Mouse (Mus musculus) small intestine, adult 2 months (tissue): ENCODE measurements around the gene Def8. TPM values are rescaled to one million over a fixed set of nuclear protein-coding genes. Genes with fewer than 3 reads are reported as not detected.

Source experiments
- H3K27ac ChIP-seq: fragments of 200-500 bp; 2 replicates; pipeline ENCODE4 v1.5.1; 2012; ENCODE audit warnings: low read depth, low read length, control low read depth, inconsistent platforms; ENCODE audit not compliant: insufficient read depth
- H3K27me3 ChIP-seq: fragments of 200-500 bp; 2 replicates; pipeline ENCODE4 v1.6.1; 2012; ENCODE audit warnings: mild to moderate bottlenecking, moderate library complexity, low read length, inconsistent platforms; ENCODE audit not compliant: control insufficient read depth, insufficient read depth
- H3K36me3 ChIP-seq: fragments of 200-500 bp; 2 replicates; pipeline ENCODE4 v1.6.1; 2012; ENCODE audit warnings: mild to moderate bottlenecking, low read length, control low read depth, inconsistent platforms; ENCODE audit not compliant: control insufficient read depth, insufficient read depth
- H3K4me1 ChIP-seq: fragments of 200-500 bp; 2 replicates; pipeline ENCODE4 v1.6.1; 2012; ENCODE audit warnings: low read length, inconsistent platforms, mixed read lengths; ENCODE audit not compliant: control insufficient read depth, insufficient read depth, insufficient read length
- H3K4me3 ChIP-seq: fragments of 200-500 bp; 2 replicates; pipeline ENCODE4 v1.5.1; 2012; ENCODE audit warnings: low read depth, mild to moderate bottlenecking, control low read depth, inconsistent platforms, low read length, moderate library complexity
- CTCF ChIP-seq: fragments of 200-500 bp; IDR thresholded peaks from 2 replicates; pipeline ENCODE4 v1.5.1; 2012; ENCODE audit warnings: low read depth, mild to moderate bottlenecking, control low read depth, inconsistent platforms, low read length, moderate library complexity, mixed read lengths; ENCODE audit not compliant: insufficient replicate concordance, insufficient read length; ENCODE audit errors: extremely low read depth
- POLR2A ChIP-seq: fragments of 200-500 bp; IDR thresholded peaks from 2 replicates; pipeline ENCODE4 v1.6.1; 2012; ENCODE audit warnings: low read depth, mild to moderate bottlenecking, control low read depth, inconsistent platforms, low read length, moderate library complexity
- WGBS: fragments of 180-500 bp; shearing (Covaris S2); methylation state at CpG from one replicate; pipeline ENCODE4 v1.1.7; 2018; 5-methylcytosine and 5-hydroxymethylcytosine counted together
- polyA plus RNA-seq: library from polyadenylated mRNA; depleted of rRNA; stranded (reverse); fragments of >200 nt; gene quantifications from 2 replicates; pipeline ENCODE4 v1.2.3, GENCODE M21; 2012

The Def8 gene
- polyA plus RNA-seq, 1 experiment, result 18.4 TPM

DNA sequence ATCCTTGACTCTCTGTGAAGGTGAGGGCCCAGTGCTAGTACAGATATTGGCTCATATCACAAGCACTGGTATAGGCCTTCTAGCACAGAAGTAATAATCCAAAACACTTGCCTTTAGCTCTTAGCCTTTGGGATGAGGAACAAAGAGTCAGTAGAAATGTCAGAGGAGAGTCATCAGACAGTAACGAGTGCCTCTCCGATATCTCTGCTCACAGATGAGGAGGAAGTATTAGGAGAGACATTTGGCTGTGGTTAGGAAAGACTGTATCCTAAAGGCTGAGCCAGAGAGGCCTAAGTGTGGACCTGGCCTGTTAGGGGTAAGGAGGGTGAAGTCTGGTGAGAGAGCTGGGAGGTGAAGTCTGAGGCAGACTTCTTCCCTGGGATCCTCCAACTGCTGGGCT is 18.5 kb downstream of the Def8 start:
- Histone ChIP-seq H3K27ac (no peak overlapping the region), H3K27me3 (no peaks in the 10 kb centered on the region), H3K4me1 (peaks cover 8% of the 10 kb centered on the region), H3K4me3 (no peak overlapping the region), H3K36me3 (no peaks in the 10 kb centered on the region)
- no peak for TF ChIP-seq CTCF
- TF ChIP-seq POLR2A, result no peak
- 86% methylated on average over 2 of the region's 2 CpGs for WGBS

GRCm38 (mm10) chr8:123442351-123442750 is 19.0 kb downstream of the Def8 start:
- Histone ChIP-seq H3K27me3 (no peaks in the 10 kb centered on the region), H3K4me1 (peaks cover 8% of the 10 kb centered on the region), H3K27ac (no peak overlapping the region), H3K36me3 (no peaks in the 10 kb centered on the region), H3K4me3 (no peak overlapping the region)
- WGBS, result 73% methylated on average over 5 of the region's 5 CpGs
- no peak for TF ChIP-seq CTCF
- no peak for TF ChIP-seq POLR2A

- no peaks in the 10 kb centered on the region for H3K36me3 ChIP-seq
- peaks cover 8% of the 10 kb centered on the region for H3K4me1 ChIP-seq
- peak overlapping the region; percentile 63 for H3K27ac ChIP-seq
- H3K27me3 ChIP-seq, result no peaks in the 10 kb centered on the region
- H3K4me3 ChIP-seq, result peak overlapping the region; percentile 83
- under 1% methylated on average over 41 of the region's 41 CpGs for WGBS
- no peak; the same call in 1 of the 2 replicates for TF ChIP-seq POLR2A
- TF ChIP-seq CTCF, result peak; percentile 87
These were observed 19.7 kb downstream of the Def8 start for GRCm38 (mm10) chr8:123442871-123443575.

DNA sequence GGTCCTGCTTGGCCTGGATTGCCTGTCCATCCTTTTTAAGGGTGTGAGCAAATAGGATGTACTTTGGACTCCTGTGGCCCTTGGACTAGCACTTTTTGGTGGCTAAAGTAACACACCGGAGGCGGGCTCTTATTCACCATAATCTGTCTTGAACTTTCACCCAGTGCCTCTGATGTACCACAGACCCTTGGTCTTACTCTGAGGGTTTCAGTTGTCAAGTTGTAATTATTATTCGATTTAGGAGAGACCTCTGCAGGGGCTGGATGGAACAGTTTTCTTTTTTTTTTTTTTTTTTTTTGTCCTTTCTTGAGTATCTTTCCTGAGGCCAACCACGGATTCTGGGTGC is 20.2 kb downstream of the Def8 start:
- Histone ChIP-seq H3K27me3 (no peaks in the 10 kb centered on the region), H3K4me3 (peak overlapping the region; percentile 83), H3K4me1 (peaks cover 8% of the 10 kb centered on the region), H3K36me3 (no peaks in the 10 kb centered on the region), H3K27ac (no peak overlapping the region)
- whole genome bisulfite sequencing, result 4% methylated on average over 4 of the region's 4 CpGs
- TF ChIP-seq POLR2A (no peak), CTCF (no peak)

DNA sequence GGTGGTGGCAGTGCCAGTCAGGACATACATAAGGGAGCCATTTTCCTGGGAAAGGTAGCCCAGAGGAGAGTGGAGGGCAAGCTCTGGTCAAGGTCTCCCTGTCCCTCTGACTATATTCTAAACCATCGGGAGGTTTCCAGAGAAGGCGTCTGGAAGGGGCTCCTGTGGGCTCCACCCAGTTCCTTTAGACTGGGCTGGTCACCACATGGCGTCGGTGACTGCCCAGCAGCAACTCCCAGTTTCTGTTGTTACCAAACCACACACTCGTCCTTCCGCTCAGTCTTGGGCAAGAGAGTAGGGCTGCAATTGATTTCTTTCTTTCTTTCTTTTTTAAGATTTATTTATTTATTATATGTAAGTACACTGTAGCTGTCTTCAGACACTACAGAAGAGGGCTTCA is 20.8 kb downstream of the Def8 start:
- no peak for TF ChIP-seq CTCF
- TF ChIP-seq POLR2A, result no peak
- Histone ChIP-seq H3K27ac (no peak overlapping the region), H3K4me3 (no peak overlapping the region), H3K36me3 (no peaks in the 10 kb centered on the region; the same call in 1 of the 2 replicates), H3K4me1 (peaks cover 8% of the 10 kb centered on the region), H3K27me3 (no peaks in the 10 kb centered on the region)
- 80% methylated on average over 6 of the region's 6 CpGs for WGBS

DNA sequence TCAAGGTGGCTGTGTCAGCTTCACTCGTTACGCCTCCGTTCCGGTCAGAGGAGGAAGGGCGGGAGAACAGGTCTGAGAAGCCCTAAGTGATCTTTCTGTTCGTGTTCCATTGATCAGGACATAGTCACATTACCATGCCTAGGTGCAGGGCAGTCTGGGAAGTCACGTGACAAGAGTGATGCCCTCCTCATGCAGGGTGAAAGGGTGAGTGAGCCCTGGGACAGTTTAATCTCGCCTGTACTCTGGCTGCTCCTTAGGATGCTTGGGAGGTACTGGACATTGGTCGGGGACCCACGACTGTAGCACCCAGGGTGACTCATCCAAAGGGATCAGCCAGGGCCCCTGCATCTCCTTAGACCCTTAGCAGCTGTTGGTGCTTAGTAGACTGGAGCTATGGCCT is 22.7 kb downstream of the Def8 start:
- no peak overlapping the region for H3K27ac ChIP-seq
- H3K27me3 ChIP-seq, result no peaks in the 10 kb centered on the region
- H3K4me3 ChIP-seq, result no peak overlapping the region
- no peak for TF ChIP-seq CTCF
- no peak for TF ChIP-seq POLR2A
- peaks cover 8% of the 10 kb centered on the region for H3K4me1 ChIP-seq
- peaks cover 1% of the 10 kb centered on the region; the same call in 1 of the 2 replicates for H3K36me3 ChIP-seq
- 71% methylated on average over 10 of the region's 10 CpGs for WGBS

DNA sequence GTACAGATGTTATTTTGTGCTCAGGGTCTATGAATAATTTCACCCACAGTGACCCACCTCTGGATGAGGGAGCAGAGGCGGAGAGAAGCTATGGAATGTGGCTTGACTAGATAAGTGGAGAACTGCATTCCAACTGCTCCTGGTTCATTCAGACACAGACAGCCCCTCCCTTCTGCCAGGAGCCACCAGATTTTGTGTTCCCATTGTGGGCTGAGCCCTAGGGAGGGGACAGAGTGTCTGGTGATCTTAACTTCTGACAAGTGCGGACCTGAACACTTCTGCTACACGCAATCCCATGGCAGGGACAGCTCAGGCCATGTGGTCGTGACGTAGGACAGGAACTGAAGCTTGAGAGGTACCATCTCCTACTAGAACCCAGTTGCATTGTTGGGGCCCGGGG is 23.5 kb downstream of the Def8 start:
- Histone ChIP-seq H3K36me3 (peaks cover 1% of the 10 kb centered on the region; the same call in 1 of the 2 replicates), H3K27me3 (no peaks in the 10 kb centered on the region), H3K4me1 (peaks cover 8% of the 10 kb centered on the region), H3K27ac (no peak overlapping the region), H3K4me3 (no peak overlapping the region)
- TF ChIP-seq CTCF, result no peak
- no peak for TF ChIP-seq POLR2A
- 84% methylated on average over 6 of the region's 6 CpGs for WGBS
